Mouse (Mus musculus) cerebellum, adult 9-10 months (tissue): ENCODE data around the gene Metap1.

Source experiments
- DNase-seq: peaks from one replicate; pipeline ENCODE4 v3.0.0; 2022

Gene Metap1

GRCm38 (mm10) chr3:138489327-138490033, at the start of gene Metap1:
Gene Metap1 (minus strand): TSS chr3:138489515.
- peak; percentile 93 for DNase-seq

DNA sequence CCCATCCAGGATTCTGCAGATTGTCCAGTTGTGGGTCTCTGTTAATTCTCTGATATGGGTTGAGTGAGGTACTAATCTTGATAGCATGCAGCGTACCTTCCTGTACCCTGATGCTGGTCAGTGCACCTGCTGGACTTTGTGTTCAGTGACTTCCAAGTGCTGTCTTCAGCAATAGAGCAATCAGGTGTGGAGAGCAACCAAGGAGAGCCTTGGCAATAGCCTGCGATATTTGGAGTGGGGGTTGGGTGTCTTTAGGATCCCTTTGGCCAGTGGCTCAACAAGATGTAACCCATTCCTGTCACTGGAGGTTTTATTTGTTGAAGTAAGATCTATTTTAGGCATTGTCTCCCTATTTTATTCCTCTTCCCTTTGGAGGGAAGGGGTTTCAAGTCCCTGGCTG, 46.7 kb upstream of the Metap1 start:
- DNase-seq = no peak

GRCm38 (mm10) chr3:138532764-138533163, 43.4 kb upstream of the Metap1 start:
- DNase-seq = no peak

DNA sequence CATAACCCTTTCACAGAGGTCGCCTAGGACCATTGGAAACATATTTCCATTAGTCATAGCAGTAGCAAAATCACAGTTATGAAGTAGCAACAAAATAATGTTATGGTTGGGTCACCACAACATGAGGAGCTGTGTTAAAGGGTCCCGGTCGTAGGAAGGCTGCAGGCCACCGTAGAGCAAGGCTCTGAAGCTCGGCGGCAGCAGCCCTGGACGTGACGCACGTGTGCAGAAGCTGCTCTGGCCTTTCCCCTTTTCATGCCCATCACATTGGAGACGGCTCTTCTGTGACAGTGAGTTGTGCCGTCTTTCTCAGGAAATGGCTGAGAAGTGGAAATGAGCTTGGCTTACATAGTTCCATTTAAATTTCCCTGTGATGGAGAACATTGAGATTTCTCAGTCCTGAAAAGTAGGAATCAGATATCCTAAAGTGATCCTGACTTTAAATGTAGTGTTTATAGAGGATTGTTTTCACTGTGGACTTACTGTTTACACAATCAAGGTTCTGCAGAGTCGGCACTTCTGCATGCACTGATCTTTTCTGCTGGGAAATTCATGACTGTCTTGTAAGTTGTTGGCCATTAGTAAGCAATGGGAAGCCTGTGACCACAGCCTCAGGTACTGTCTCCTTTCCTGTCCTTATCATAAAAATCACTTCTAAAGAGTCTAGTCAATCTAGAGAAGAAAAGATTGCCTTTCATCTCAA, 42.3 kb upstream of the Metap1 start:
- no peak for DNase-seq

DNA sequence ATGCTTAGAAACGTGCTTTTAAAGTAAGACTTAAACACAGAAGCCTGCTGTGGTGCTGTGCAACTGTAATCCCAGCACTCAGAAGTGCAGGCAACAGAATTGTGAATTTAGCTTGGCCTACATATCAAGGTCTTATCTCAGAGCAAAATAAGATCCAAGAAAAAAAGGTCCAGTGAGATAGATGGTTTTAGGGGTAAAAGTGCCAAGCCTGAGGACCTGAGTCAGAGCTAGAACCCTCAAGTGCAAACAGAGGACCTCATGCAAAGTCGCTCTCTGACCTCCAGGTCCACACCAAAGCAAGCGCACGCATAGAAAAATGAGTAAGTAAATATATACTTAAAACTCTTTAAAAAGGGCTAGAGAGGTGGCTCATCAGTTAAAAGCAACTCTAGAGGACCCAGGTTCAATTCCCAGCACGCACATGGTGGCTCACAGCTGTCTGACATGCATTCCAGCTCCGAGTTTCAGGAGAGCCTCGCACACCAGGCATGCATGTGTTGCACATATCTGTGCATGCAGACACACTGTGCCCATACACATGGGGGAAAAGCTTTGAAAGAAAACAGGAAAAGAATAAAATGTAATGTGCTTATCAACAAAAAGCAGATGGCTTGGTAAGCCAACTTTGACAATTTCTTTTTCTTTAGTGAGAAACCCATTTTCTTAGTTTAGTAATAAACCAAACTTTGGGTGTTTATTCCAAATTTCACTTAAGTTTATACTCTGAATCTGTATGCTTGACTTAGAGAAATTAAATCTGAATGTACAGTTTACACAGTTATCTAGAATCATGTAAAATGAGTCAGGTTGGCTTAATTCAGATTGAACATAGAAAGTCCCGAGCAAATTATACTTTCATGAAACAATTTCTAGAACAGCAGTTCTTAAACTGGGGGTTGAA, 41.5 kb upstream of the Metap1 start:
- no peak for DNase-seq

- DNase-seq = no peak
These were observed 39.0 kb upstream of the Metap1 start for GRCm38 (mm10) chr3:138528265-138528664.

- DNase-seq = peak; percentile 73
These were observed 38.4 kb upstream of the Metap1 start for GRCm38 (mm10) chr3:138527667-138528231.

- DNase-seq = peak; percentile 98
These were observed 37.8 kb upstream of the Metap1 start for GRCm38 (mm10) chr3:138526916-138527666.

GRCm38 (mm10) chr3:138526073-138526915, 37.0 kb upstream of the Metap1 start, which contains the start of gene Eif4e:
Gene Eif4e (plus strand): TSS chr3:138526179.
- DNase-seq = no peak

- DNase-seq = peak; percentile 19
These were observed 36.2 kb upstream of the Metap1 start for GRCm38 (mm10) chr3:138525494-138525893.

- DNase-seq = no peak
These were observed 34.6 kb upstream of the Metap1 start for GRCm38 (mm10) chr3:138523956-138524355.

GRCm38 (mm10) chr3:138519218-138519617, 29.9 kb upstream of the Metap1 start:
- DNase-seq = no peak

- DNase-seq = no peak
These were observed 28.6 kb upstream of the Metap1 start for GRCm38 (mm10) chr3:138517881-138518280.

DNA sequence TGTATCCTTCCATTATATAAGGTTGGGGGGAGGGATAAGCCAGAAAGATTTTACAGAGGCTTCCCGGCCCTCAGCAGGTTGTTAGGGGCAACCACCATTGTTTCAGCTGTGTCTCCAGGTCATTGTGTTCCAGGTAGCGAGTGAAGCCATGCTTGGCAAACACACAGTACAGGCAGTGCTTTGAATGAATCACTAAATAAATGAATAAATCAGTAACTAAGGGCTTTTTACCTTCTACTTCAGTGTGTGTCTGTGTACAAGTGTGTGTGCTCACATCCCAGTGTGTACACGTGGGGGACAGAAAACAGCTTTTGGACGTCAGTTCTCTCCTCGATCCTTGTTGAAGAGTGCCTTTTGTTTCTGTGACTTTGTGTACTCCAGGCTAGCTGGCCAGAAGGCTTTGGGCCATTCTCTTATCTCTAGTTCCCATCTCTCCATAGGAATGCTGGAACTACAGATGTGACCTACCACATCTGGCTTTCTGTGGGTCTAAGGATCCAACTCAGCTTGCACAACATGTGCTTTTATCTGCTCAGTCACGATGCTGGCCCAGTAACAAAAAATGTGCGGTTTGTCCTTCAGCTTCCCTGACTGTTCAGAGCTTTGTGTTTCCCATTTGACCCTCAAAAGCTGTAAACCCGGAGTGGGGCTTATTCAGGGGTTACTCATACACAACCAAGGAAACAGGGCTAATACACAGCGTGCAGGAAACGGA, 26.5 kb upstream of the Metap1 start:
- DNase-seq = no peak

- DNase-seq = no peak
These were observed 25.4 kb upstream of the Metap1 start for GRCm38 (mm10) chr3:138514749-138515148.

- DNase-seq = no peak
These were observed 23.9 kb upstream of the Metap1 start for GRCm38 (mm10) chr3:138513243-138513642.

DNA sequence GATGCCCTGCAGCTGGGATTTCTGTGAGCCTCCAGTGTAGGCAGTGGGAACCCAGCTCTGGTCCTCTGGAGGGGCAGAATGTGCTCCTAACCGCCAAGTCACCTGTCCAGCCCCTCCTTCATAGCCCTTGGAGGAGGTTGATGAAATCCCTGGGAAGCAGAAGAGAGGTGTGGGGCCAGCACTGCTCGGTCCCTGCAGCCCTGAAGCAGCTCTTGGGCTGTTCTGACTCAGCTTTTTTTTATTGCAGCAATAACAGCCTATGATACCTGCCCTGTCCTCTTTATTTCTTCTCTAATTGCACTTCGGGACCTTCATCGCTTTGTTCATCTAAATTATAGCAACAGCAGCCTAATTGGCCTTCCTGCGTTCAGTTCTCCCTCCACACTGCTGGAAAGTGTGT, 21.2 kb upstream of the Metap1 start:
- no peak for DNase-seq

DNA sequence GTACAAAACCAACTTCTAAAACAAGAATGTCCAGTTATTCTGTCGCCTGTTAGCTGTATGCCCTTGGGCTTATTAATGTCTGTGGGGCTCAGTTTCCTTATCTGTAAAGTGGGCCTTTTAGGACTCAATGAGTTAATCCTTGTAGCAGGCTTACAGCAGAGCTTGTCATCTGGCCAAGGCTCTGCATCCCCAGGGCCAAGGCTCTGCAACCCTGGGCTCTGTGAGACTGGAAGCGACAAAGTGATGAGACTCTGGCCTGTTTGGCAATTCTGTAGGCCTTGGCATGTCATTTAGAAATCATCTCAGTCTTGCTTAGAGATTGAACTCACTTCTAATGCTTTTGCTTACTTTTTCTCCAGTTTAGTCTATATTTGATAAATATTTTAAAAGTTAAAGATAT, 20.3 kb upstream of the Metap1 start:
- DNase-seq = no peak

DNA sequence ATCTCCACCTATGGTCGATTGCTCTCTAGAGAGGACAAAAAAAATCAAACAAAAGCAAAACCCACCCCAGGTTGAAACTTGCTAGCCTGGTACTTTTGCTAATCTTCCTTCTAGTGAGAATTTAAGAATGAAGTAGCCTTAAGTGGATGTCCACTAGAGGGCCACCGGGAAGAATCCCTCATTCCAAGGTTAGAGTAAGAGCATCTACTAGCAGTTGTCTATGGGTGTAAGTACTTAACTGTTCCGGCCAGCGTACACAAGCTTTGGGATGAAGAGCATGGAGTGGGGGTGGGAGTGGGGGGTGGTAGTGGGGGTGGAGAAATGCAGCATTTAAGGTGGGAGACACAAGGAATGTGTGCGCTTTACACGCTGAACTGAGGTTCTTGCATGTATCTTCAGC, 17.4 kb upstream of the Metap1 start:
- peak; percentile 45 for DNase-seq

DNA sequence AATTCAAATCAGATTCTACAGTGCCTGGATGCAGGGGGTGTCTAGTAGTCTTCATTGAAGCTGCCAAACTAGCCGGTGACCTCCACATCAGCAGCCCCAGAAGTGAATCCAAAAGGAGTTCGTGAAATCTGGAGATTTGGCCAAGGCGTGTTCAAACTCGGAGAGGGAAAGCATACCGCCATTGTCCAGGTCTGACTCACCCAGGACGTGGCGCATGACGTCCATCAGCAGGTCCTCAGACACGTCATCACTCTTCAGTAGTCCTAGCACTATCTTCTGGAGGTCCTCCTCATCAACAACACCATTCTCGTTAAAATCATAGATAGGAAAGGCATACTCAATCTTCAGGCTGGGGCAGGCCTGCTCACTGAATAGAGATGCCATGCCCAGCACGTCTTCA, 14.4 kb upstream of the Metap1 start:
- no peak for DNase-seq
